Mouse (Mus musculus): ENCODE measurements at regions not wholly inside any gene's neighbourhood (a gene's known extent, or its start where the extent isn't known, plus 50 kb on each side); places are given as distances from the start of the nearest gene placed in this dataset.
A peak's percentile ranks its signal among the peaks of the same experiment; 100 is the strongest.

DNA sequence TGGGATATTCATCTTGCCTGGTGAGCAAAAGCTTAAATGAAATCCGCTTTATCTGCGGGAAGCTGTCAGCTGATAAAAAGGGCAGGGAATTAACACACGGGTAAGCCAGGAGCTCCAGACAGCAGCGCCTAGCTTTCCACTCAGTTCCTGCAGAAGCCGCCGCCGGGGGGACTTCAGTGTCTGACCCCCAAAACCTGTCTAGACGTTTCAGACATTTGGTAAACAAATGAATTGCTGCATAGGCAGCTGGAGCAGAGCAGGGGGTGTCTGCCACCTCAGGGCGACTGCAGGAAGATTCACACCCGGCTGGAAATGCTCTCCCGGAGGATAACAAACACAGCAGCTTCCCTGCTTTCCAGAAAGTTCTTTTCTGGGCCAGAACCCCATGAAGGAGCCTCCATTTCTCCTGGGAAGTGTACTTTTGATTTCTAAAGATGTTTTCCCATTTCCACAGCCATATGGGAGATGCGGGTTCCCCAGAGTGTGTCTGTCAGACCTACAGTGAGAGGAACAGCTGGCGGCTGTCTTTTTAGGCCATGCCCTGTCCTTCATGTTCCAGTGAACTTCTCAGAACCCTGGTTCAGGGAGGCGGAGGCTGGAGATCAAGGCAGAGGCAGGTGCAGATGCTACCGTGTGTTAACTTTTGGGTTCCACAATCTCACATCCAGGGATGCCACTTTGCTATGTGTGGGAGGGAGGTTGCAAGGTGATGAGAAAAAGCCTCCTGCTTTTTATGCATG, 58.7 kb upstream of the Pmepa1 start:
- TF ChIP-seq CTCF (IDR thresholded peaks at IDR 0.05) = no peak
- DNase-seq (ENCODE audit: extremely low spot score in 1 of 2, low spot score in 2 of 2) = no peak
- Histone ChIP-seq H3K4me3 (no peak overlapping the region), H3K27ac (peak overlapping the region; percentile 24; the same call in 1 of the 2 replicates)
- intact Hi-C loops (cut with DNase I) = no loop called here

DNA sequence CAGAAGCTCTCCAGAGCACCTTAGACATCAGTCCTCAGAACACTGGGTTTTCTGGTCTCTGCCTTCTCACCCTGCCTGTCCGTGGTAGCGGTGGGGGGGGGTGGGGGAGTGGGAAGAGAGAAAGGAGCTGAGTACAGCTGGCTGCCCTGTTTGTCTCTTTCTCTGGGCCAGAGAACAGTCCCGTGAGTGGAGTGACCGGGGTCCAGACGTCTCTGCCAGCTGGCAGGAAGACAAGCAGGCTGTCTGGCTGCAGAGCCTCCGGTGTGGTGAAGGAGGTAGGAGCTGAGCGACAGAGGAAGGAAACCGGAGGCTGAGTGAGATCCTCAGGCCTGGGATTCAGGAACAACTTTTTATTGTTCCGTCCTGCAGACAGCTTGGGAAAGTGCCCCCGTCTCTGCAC, 59.5 kb upstream of the Pmepa1 start:
- no peak overlapping the region for H3K4me3 ChIP-seq
- peak in 1 of 2 experiments; percentile 33 for DNase-seq (ENCODE audit: extremely low spot score in 1 of 2, low spot score in 2 of 2)
- no peak for TF ChIP-seq CTCF (IDR thresholded peaks at IDR 0.05)
- H3K27ac ChIP-seq = no peak overlapping the region
- intact Hi-C loops (cut with DNase I) = no loop called here

DNA sequence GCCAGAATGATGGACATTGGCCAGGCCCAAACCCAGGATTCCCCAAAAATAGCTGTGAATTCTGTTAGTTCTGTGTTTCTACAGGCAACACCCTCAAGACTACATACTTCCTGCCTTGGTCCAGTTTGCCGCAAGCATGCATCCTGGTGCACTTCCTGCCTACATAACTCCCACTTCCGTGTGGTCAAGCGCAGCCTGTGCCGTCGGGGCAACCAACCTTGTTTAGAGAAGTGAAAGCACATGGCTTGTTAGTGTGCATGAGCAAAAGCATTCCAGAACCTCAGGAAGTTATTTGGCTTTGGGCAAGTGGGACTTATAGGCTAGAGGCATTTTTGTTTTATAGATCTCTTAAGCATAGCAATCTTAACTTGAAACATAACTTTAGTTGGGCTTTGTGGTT, 61.3 kb upstream of the Pmepa1 start:
- no peak overlapping the region for H3K27ac ChIP-seq
- no peak for DNase-seq (ENCODE audit: extremely low spot score in 1 of 2, low spot score in 2 of 2)
- intact Hi-C loops (cut with DNase I) = no loop called here
- no peak overlapping the region for H3K4me3 ChIP-seq
- TF ChIP-seq CTCF (IDR thresholded peaks at IDR 0.05) = no peak

DNA sequence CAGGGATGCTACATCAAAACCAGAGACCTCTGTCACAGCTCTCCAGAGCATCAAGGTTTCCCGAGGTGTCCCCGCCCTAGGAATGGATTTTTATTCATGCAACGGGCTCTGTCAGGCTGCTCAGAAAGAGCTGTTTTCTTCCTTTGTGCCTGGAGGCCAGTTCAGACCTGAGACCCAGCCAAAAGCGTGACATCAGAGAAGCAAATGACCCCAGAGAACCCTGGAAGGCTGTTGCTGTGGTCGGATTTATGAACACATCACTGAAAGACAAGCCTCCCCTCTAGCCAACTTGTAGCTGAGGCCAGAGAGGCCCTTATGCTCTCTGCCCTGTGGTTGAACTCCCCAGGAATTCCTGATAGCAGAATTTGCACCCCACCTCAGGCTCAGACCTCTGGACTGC, 62.3 kb upstream of the Pmepa1 start:
- Histone ChIP-seq H3K27ac (no peak overlapping the region), H3K4me3 (no peak overlapping the region)
- no peak for TF ChIP-seq CTCF (IDR thresholded peaks at IDR 0.05)
- DNase-seq (ENCODE audit: extremely low spot score in 1 of 2, low spot score in 2 of 2) = no peak
- intact Hi-C loops (cut with DNase I) = no loop called here

DNA sequence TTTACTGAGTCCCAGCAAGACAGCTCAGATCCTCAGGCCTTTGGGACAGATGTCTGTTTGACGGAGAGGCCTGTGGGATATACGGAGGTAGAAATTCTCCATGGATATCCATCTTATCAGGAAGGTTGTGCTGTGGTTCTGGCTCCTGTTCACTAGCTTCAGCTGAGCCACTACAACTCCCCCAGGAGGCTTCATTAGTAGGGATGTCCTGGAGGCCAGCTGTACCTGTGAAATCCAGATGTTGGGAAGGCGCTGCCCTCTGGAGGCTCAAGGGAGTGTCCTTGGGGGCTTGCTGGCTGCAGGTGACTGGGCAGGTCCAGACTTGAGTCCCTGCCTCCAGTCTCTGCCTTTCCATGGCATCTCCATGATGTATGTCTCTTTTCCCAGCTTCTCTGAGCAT, 62.9 kb upstream of the Pmepa1 start:
- TF ChIP-seq CTCF (IDR thresholded peaks at IDR 0.05) = no peak
- H3K27ac ChIP-seq = no peak overlapping the region
- no peak overlapping the region for H3K4me3 ChIP-seq
- intact Hi-C loops (cut with DNase I) = no loop called here
- DNase-seq (ENCODE audit: extremely low spot score in 1 of 2, low spot score in 2 of 2) = no peak

DNA sequence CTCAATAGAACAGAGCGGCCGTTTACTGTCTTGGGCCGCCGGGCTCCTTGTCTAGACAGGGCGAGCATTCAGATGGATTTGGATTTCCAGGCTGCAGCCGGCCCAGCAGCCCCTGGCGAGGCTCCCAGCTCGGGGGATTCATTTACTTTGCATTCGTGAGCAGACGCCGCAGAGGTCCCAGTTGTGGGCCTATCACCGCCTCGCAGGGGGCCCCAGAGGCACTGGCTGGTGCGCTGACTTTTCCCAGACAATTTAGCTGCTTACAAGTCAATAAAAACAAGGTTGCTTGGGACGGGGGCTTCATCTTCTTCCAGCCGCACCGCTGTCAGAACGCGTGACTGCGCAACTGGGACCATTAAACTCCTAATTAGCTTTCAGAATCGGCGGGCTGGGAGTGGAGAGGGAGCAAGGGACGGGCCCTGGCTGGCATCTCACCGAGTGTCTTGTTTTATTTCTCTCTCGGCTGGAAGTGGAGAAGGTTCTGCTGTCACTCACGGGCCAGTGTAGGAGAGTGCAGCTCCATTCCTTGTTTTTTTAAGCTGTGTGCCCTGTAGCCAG, 63.8 kb upstream of the Pmepa1 start:
- DNase-seq (ENCODE audit: extremely low spot score in 1 of 2, low spot score in 2 of 2) = peak in 1 of 2 experiments; percentile 41
- intact Hi-C loops (cut with DNase I) = no loop called here
- Histone ChIP-seq H3K4me3 (no peak overlapping the region), H3K27ac (no peak overlapping the region)
- TF ChIP-seq CTCF (IDR thresholded peaks at IDR 0.05) = no peak

DNA sequence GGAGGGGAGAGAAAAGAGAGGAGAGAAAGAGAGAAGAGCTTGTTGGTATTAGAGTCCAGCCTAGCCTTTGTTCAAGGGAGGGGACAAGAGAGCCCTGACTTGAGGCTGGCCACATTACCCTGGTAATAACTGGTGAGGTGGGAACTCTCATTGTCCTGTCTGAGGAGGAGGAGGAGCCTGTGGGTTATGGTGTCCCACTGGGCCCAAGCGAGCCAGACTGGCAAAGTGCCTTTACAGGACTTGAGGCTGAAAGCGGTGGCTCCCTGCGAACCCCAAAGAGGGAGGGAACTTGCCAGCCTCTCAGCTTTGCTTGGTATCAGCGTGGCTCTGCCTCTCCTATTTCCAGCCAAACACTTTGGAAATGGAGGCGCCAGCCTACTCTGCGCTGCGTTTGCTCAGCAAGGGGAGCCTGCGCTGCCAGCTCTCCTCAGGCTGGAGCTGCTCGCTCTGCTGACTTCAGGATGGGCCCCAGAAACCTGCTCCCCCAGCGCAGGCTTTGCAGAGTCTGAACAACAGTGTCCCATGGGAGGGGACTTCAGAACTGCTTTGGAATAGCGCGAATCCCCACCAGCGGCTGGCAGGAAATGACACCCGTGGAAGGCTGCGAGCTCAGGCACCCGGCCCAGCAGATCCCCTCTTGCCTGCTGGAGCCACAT, 66.4 kb upstream of the Pmepa1 start:
- intact Hi-C loops (cut with DNase I) = no loop called here
- no peak for DNase-seq (ENCODE audit: extremely low spot score in 1 of 2, low spot score in 2 of 2)
- Histone ChIP-seq H3K27ac (no peak overlapping the region), H3K4me3 (no peak overlapping the region)
- no peak for TF ChIP-seq CTCF (IDR thresholded peaks at IDR 0.05)

DNA sequence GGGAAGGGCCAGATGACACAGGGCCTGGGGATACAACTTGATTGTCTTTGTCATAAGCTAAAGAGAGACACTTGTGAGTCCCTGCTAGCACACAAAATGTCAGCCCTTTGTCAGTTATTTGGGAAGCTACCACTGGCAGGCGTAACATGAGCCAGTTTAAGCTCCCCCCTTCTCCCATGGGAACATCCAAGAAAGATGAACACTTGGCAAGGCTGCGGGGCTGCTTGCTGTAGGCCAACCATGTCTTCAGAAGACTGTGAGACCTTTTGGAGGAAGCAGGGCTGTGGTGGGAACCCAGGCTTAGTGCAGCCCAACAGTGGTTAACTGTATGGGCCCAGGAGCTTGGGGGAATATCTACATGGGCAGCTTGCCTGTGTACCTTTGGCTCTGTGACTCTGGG, 67.3 kb upstream of the Pmepa1 start:
- TF ChIP-seq CTCF (IDR thresholded peaks at IDR 0.05) = no peak
- no peak overlapping the region for H3K4me3 ChIP-seq
- intact Hi-C loops (cut with DNase I) = no loop called here
- H3K27ac ChIP-seq = no peak overlapping the region
- DNase-seq (ENCODE audit: extremely low spot score in 1 of 2, low spot score in 2 of 2) = no peak

DNA sequence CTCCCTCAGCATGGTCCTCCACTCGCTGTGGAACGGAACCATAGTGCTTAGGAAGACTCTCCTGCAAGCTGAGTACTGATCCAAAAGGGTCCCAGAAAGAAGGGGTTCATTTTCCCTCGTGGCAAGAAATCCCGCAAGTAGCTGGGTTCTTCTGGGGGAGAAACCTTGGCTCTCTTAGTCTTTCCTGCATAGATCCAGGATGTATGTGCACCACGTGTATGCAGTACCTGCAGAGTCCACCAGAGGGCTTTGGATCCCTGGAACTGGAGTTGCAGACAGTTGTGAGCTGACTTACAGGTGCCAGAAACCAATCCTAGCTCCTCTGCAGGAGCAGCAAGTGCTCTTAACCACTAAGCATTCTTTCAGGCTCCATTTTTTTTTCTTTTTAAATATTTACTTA, 67.9 kb upstream of the Pmepa1 start:
- intact Hi-C loops (cut with DNase I) = no loop called here
- Histone ChIP-seq H3K4me3 (no peak overlapping the region), H3K27ac (no peak overlapping the region)
- peak; percentile 25 for TF ChIP-seq CTCF (IDR thresholded peaks at IDR 0.05)
- DNase-seq (ENCODE audit: extremely low spot score in 1 of 2, low spot score in 2 of 2) = no peak

DNA sequence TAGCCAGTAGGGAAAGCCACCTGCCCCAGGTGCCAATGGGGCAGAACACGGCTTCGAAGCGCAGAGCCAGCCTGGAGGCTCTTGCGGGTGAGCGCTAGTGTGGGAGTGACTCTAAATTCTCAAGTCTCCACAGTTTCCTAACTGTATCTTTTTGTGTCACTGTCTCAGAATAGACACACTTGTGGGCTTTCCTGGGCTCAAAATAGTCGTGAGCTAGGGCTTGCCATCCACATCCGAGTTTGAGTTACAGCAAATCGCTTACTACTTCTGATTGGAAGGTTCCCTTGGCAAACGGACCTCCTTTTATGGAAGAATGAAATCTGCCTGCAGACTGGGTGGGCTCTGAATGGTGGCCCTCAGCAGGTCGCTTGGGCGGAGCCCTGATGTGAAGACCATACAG, 71.0 kb upstream of the Pmepa1 start:
- intact Hi-C loops (cut with DNase I) = loop anchor here (2.0 kb wide), 2 partner anchors 41 to 73 kb away; no protein-coding TSS in a partner anchor
- peak; percentile 30 to 40 for DNase-seq (ENCODE audit: extremely low spot score in 1 of 2, low spot score in 2 of 2)
- TF ChIP-seq CTCF (IDR thresholded peaks at IDR 0.05) = no peak

DNA sequence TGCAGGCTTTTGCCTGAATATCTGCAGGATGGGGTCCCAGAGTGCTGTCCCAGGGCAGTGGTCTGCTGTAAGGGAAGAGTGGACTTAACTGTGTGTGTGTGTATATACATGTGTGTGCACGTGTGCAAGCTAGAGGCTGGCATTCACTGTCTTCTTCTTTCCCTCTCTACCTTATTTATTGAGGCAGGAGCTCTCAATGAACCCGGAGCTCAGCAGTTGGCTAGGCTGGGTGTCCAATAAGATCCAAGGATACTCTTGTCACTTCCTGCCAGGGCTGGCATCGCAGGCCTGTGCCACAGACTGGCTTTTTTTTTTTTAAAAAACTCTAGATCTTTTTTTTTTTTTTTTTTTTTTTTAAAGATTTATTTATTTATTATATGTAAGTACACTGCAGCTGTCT, 72.4 kb upstream of the Pmepa1 start:
- H3K27ac ChIP-seq = no peak overlapping the region
- no peak overlapping the region for H3K4me3 ChIP-seq
- TF ChIP-seq CTCF (IDR thresholded peaks at IDR 0.05) = no peak
- intact Hi-C loops (cut with DNase I) = no loop called here
- DNase-seq (ENCODE audit: extremely low spot score in 1 of 2, low spot score in 2 of 2) = no peak

More for the DNA sequence above, 71.0 kb upstream of the Pmepa1 start:
- H3K4me3 ChIP-seq = no peak overlapping the region
- no peak overlapping the region for H3K27ac ChIP-seq

DNA sequence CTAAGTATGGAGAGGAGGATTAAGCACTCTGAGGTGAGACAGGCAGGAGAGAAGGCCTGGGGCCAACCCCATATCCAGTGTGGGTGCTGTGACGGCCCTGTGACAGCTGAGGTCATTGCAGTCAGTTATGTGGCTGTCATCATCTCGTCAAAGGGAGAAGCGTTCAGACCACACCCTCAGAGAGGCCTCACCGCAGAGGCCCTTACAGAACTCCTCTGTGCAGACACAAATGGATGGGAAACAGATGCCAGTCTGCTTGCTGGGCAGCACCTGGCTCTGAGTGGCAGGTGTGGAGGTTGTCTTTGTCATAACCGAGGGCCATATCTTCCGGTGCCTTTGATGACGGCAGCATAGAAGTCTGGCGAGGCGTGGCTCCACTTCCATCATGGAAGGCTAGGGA, 73.2 kb upstream of the Pmepa1 start:
- no peak for TF ChIP-seq CTCF (IDR thresholded peaks at IDR 0.05)
- intact Hi-C loops (cut with DNase I) = no loop called here
- H3K27ac ChIP-seq = no peak overlapping the region
- H3K4me3 ChIP-seq = no peak overlapping the region
- DNase-seq (ENCODE audit: extremely low spot score in 1 of 2, low spot score in 2 of 2) = no peak

Data from left cerebral cortex, adult 2 months (tissue).